Mouse (Mus musculus): ENCODE results near the gene Gsg1l.

Gsg1l gene

GRCm38 (mm10) chr7:126082286-126082741 is at the start of gene Gsg1l:
TSS of gene Gsg1l (minus strand) at chr7:126082411.
- DNase-seq (ENCODE audit: extremely low read depth, low read depth, low spot score): no peak

- DNase-seq (ENCODE audit: extremely low read depth, low read depth, low spot score): no peak
These were observed 45.5 kb upstream of the Gsg1l start for GRCm38 (mm10) chr7:126127673-126128072.

GRCm38 (mm10) chr7:126126502-126126901 is 44.3 kb upstream of the Gsg1l start:
- no peak for DNase-seq (ENCODE audit: extremely low read depth, low read depth, low spot score)

- no peak for DNase-seq (ENCODE audit: extremely low read depth, low read depth, low spot score)
These were observed 39.3 kb upstream of the Gsg1l start for GRCm38 (mm10) chr7:126121533-126121932.

- DNase-seq (ENCODE audit: extremely low read depth, low read depth, low spot score): no peak
These were observed 37.6 kb upstream of the Gsg1l start for GRCm38 (mm10) chr7:126119819-126120218.

- no peak for DNase-seq (ENCODE audit: extremely low read depth, low read depth, low spot score)
These were observed 31.1 kb upstream of the Gsg1l start for GRCm38 (mm10) chr7:126113263-126113662.

GRCm38 (mm10) chr7:126111230-126111629 is 29.0 kb upstream of the Gsg1l start:
- DNase-seq (ENCODE audit: extremely low read depth, low read depth, low spot score): no peak

GRCm38 (mm10) chr7:126109898-126110297 is 27.7 kb upstream of the Gsg1l start:
- DNase-seq (ENCODE audit: extremely low read depth, low read depth, low spot score): no peak

GRCm38 (mm10) chr7:126100440-126100839 is 18.2 kb upstream of the Gsg1l start:
- DNase-seq (ENCODE audit: extremely low read depth, low read depth, low spot score): no peak

- DNase-seq (ENCODE audit: extremely low read depth, low read depth, low spot score): no peak
These were observed 17.6 kb upstream of the Gsg1l start for GRCm38 (mm10) chr7:126099835-126100234.

- DNase-seq (ENCODE audit: extremely low read depth, low read depth, low spot score): no peak
These were observed 17.1 kb upstream of the Gsg1l start for GRCm38 (mm10) chr7:126099163-126099775.

GRCm38 (mm10) chr7:126097219-126097915 is 15.2 kb upstream of the Gsg1l start:
- no peak for DNase-seq (ENCODE audit: extremely low read depth, low read depth, low spot score)

- no peak for DNase-seq (ENCODE audit: extremely low read depth, low read depth, low spot score)
These were observed 14.4 kb upstream of the Gsg1l start for GRCm38 (mm10) chr7:126096596-126096995.

GRCm38 (mm10) chr7:126094738-126095137 is 12.5 kb upstream of the Gsg1l start:
- DNase-seq (ENCODE audit: extremely low read depth, low read depth, low spot score): no peak

- no peak for DNase-seq (ENCODE audit: extremely low read depth, low read depth, low spot score)
These were observed 11.0 kb upstream of the Gsg1l start for GRCm38 (mm10) chr7:126093162-126093561.

GRCm38 (mm10) chr7:126089782-126090181 is 7.6 kb upstream of the Gsg1l start:
- DNase-seq (ENCODE audit: extremely low read depth, low read depth, low spot score): no peak

GRCm38 (mm10) chr7:126088155-126088554 is 5.9 kb upstream of the Gsg1l start:
- no peak for DNase-seq (ENCODE audit: extremely low read depth, low read depth, low spot score)

GRCm38 (mm10) chr7:126087602-126088001 is 5.4 kb upstream of the Gsg1l start:
- DNase-seq (ENCODE audit: extremely low read depth, low read depth, low spot score): no peak

- DNase-seq (ENCODE audit: extremely low read depth, low read depth, low spot score): no peak
These were observed 4.1 kb upstream of the Gsg1l start for GRCm38 (mm10) chr7:126086321-126086741.

- DNase-seq (ENCODE audit: extremely low read depth, low read depth, low spot score): no peak
These were observed 2.9 kb upstream of the Gsg1l start for GRCm38 (mm10) chr7:126085154-126085553.

GRCm38 (mm10) chr7:126083980-126084348 is 1.8 kb upstream of the Gsg1l start:
- no peak for DNase-seq (ENCODE audit: extremely low read depth, low read depth, low spot score)

GRCm38 (mm10) chr7:126083341-126083979 is 1.2 kb upstream of the Gsg1l start:
- no peak for DNase-seq (ENCODE audit: extremely low read depth, low read depth, low spot score)
